Mouse (Mus musculus): Measurements from ENCODE around the gene Dcakd. TPM values are rescaled to one million over a fixed set of nuclear protein-coding genes. Genes with fewer than 3 reads are reported as not detected.

The Dcakd gene
- polyA plus RNA-seq, 1 experiment from 2014 or later: 183 TPM

GRCm38 (mm10) chr11:103007001-103007340 lies 21.2 kb downstream of the Dcakd start:
- DNase-seq: no peak
- Histone ChIP-seq H3K27me3 (ENCODE audit: control insufficient read depth, insufficient read depth, low read length) (no peaks in the 10 kb centered on the region), H3K9ac (replicated peaks; ENCODE audit: low read length) (no peak overlapping the region), H3K27ac (replicated peaks; ENCODE audit: low read depth, low read length) (no peak overlapping the region), H3K4me2 (ENCODE audit: low read length) (no peak overlapping the region), H3K4me3 (replicated peaks; ENCODE audit: low read depth, low read length) (no peak overlapping the region), H3K9me3 (ENCODE audit: control insufficient read depth, low read length) (no peaks in the 10 kb centered on the region), H3K36me3 (ENCODE audit: control insufficient read depth, insufficient read depth, low read length) (0 out of 2 replicates have a peak, but pooled peaks cover 5% of the 10 kb centered on the region), H3K4me1 (ENCODE audit: control insufficient read depth, insufficient read depth, low read length) (no peaks in the 10 kb centered on the region)
- 84% methylated on average over 6 of the region's 6 CpGs for WGBS
- no peak for ATAC-seq (ENCODE audit: low FRiP score, low TSS enrichment)

- Histone ChIP-seq H3K4me3 (replicated peaks; ENCODE audit: low read depth, low read length) (no peak overlapping the region), H3K4me2 (ENCODE audit: low read length) (no peak overlapping the region)
Observed at GRCm38 (mm10) chr11:103006286-103007000, 21.7 kb downstream of the Dcakd start.

GRCm38 (mm10) chr11:103005254-103005981 lies 22.7 kb downstream of the Dcakd start:
- Histone ChIP-seq H3K27me3 (ENCODE audit: control insufficient read depth, insufficient read depth, low read length) (no peaks in the 10 kb centered on the region), H3K4me1 (ENCODE audit: control insufficient read depth, insufficient read depth, low read length) (peaks cover under 1% of the 10 kb centered on the region; the same call in 1 of the 2 replicates), H3K9me3 (ENCODE audit: control insufficient read depth, low read length) (no peaks in the 10 kb centered on the region), H3K9ac (replicated peaks; ENCODE audit: low read length) (no peak overlapping the region), H3K4me3 (replicated peaks; ENCODE audit: low read depth, low read length) (no peak overlapping the region), H3K36me3 (ENCODE audit: control insufficient read depth, insufficient read depth, low read length) (0 out of 2 replicates have a peak, but pooled peaks cover 5% of the 10 kb centered on the region), H3K27ac (replicated peaks; ENCODE audit: low read depth, low read length) (no peak overlapping the region), H3K4me2 (ENCODE audit: low read length) (no peak overlapping the region)
- no peak for DNase-seq
- no peak for ATAC-seq (ENCODE audit: low FRiP score, low TSS enrichment)
- WGBS: 92% methylated on average over 11 of the region's 11 CpGs

More at GRCm38 (mm10) chr11:103006286-103007000, 21.7 kb downstream of the Dcakd start:
- ATAC-seq (ENCODE audit: low FRiP score, low TSS enrichment): no peak
- no peak for DNase-seq
- H3K9me3 ChIP-seq (ENCODE audit: control insufficient read depth, low read length): no peaks in the 10 kb centered on the region
- 95% methylated on average over 7 of the region's 7 CpGs for WGBS
- 0 out of 2 replicates have a peak, but pooled peaks cover 5% of the 10 kb centered on the region for H3K36me3 ChIP-seq (ENCODE audit: control insufficient read depth, insufficient read depth, low read length)
- H3K27ac ChIP-seq (replicated peaks; ENCODE audit: low read depth, low read length): no peak overlapping the region
- H3K4me1 ChIP-seq (ENCODE audit: control insufficient read depth, insufficient read depth, low read length): no peaks in the 10 kb centered on the region
- no peak overlapping the region for H3K9ac ChIP-seq (replicated peaks; ENCODE audit: low read length)
- H3K27me3 ChIP-seq (ENCODE audit: control insufficient read depth, insufficient read depth, low read length): no peaks in the 10 kb centered on the region

- H3K4me3 ChIP-seq (replicated peaks; ENCODE audit: low read depth, low read length): no peak overlapping the region
- peaks cover 6% of the 10 kb centered on the region for H3K4me1 ChIP-seq (ENCODE audit: control insufficient read depth, insufficient read depth, low read length)
- no peak for DNase-seq
- peaks cover 8% of the 10 kb centered on the region for H3K36me3 ChIP-seq (ENCODE audit: control insufficient read depth, insufficient read depth, low read length)
- 85% methylated on average over 1 of the region's 1 CpGs for WGBS
- H3K27me3 ChIP-seq (ENCODE audit: control insufficient read depth, insufficient read depth, low read length): no peaks in the 10 kb centered on the region
- ATAC-seq (ENCODE audit: low FRiP score, low TSS enrichment): no peak
- no peak overlapping the region for H3K9ac ChIP-seq (replicated peaks; ENCODE audit: low read length)
- H3K27ac ChIP-seq (replicated peaks; ENCODE audit: low read depth, low read length): no peak overlapping the region
- H3K4me2 ChIP-seq (ENCODE audit: low read length): no peak overlapping the region
- no peaks in the 10 kb centered on the region for H3K9me3 ChIP-seq (ENCODE audit: control insufficient read depth, low read length)
Observed at GRCm38 (mm10) chr11:103004852-103005251, 23.3 kb downstream of the Dcakd start.

DNA sequence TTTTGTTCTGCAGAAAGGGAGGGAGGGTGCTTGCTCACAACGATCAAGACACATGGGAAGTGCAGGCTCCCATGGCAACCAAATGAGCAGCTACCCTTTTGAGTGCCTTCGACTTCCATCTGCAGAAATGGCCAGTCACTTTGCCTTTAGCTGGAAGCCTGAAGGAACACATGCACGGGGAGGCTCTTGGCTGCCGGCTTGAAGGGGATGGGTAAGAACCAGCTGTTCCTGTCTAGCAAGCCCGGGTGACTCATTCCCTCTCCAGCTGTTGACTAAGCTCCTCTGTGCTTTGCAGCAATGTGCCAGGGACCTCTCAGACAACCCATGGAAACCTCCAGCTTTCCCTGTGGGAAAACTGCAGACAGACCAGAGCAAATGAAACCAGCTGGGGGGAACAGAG lies 24.9 kb downstream of the Dcakd start:
- 50% methylated on average over 5 of the region's 5 CpGs for WGBS
- H3K9ac ChIP-seq (replicated peaks; ENCODE audit: low read length): no peak overlapping the region

DNA sequence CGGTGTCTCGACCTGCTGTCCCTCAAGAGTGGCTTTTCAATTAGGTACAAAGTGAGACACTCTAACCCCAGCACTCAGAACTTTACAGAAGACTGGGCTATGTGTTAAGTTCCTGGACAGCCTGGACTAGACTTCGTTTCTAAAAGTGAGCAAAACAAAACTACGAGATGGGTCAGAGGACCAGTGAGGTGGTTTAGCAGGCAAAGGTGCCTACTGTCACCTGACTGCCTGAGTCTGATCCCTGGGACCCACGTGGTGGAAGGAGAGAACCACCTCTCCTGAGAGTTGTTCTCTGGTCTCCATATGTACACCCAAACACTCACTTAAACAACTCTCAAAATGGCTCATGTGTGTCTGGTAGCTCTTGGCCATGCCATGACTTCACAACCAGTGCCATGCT lies 27.1 kb downstream of the Dcakd start:
- no peak overlapping the region for H3K27ac ChIP-seq (replicated peaks; ENCODE audit: low read depth, low read length)
- ATAC-seq (ENCODE audit: low FRiP score, low TSS enrichment) (no peak), DNase-seq (no peak)
- WGBS: 81% methylated on average over 5 of the region's 5 CpGs
- H3K9me3 ChIP-seq (ENCODE audit: control insufficient read depth, low read length): no peaks in the 10 kb centered on the region
- H3K4me1 ChIP-seq (ENCODE audit: control insufficient read depth, insufficient read depth, low read length): peaks cover 22% of the 10 kb centered on the region
- H3K27me3 ChIP-seq (ENCODE audit: control insufficient read depth, insufficient read depth, low read length): no peaks in the 10 kb centered on the region
- H3K36me3 ChIP-seq (ENCODE audit: control insufficient read depth, insufficient read depth, low read length): peaks cover 41% of the 10 kb centered on the region
- H3K4me3 ChIP-seq (replicated peaks; ENCODE audit: low read depth, low read length): no peak overlapping the region
- no peak overlapping the region for H3K9ac ChIP-seq (replicated peaks; ENCODE audit: low read length)
- H3K4me2 ChIP-seq (ENCODE audit: low read length): no peak overlapping the region

More for the DNA sequence above, 24.9 kb downstream of the Dcakd start:
- no peak for ATAC-seq (ENCODE audit: low FRiP score, low TSS enrichment)
- Histone ChIP-seq H3K4me3 (replicated peaks; ENCODE audit: low read depth, low read length) (no peak overlapping the region), H3K9me3 (ENCODE audit: control insufficient read depth, low read length) (no peaks in the 10 kb centered on the region), H3K4me1 (ENCODE audit: control insufficient read depth, insufficient read depth, low read length) (peaks cover 15% of the 10 kb centered on the region), H3K4me2 (ENCODE audit: low read length) (no peak overlapping the region), H3K27ac (replicated peaks; ENCODE audit: low read depth, low read length) (0 out of 2 replicates have a peak overlapping the region, but pooled peaks have one; percentile 10), H3K27me3 (ENCODE audit: control insufficient read depth, insufficient read depth, low read length) (no peaks in the 10 kb centered on the region), H3K36me3 (ENCODE audit: control insufficient read depth, insufficient read depth, low read length) (peaks cover 24% of the 10 kb centered on the region)
- DNase-seq: no peak

GRCm38 (mm10) chr11:103000111-103000510 lies 28.0 kb downstream of the Dcakd start:
- no peak for DNase-seq
- ATAC-seq (ENCODE audit: low FRiP score, low TSS enrichment): no peak
- WGBS: 81% methylated on average over 16 of the region's 16 CpGs
- peaks cover 50% of the 10 kb centered on the region for H3K36me3 ChIP-seq (ENCODE audit: control insufficient read depth, insufficient read depth, low read length)
- no peaks in the 10 kb centered on the region for H3K9me3 ChIP-seq (ENCODE audit: control insufficient read depth, low read length)
- H3K9ac ChIP-seq (replicated peaks; ENCODE audit: low read length): no peak overlapping the region
- H3K27me3 ChIP-seq (ENCODE audit: control insufficient read depth, insufficient read depth, low read length): no peaks in the 10 kb centered on the region
- H3K27ac ChIP-seq (replicated peaks; ENCODE audit: low read depth, low read length): peak overlapping the region; percentile 38
- H3K4me2 ChIP-seq (ENCODE audit: low read length): no peak overlapping the region
- peaks cover 22% of the 10 kb centered on the region for H3K4me1 ChIP-seq (ENCODE audit: control insufficient read depth, insufficient read depth, low read length)
- no peak overlapping the region for H3K4me3 ChIP-seq (replicated peaks; ENCODE audit: low read depth, low read length)

DNA sequence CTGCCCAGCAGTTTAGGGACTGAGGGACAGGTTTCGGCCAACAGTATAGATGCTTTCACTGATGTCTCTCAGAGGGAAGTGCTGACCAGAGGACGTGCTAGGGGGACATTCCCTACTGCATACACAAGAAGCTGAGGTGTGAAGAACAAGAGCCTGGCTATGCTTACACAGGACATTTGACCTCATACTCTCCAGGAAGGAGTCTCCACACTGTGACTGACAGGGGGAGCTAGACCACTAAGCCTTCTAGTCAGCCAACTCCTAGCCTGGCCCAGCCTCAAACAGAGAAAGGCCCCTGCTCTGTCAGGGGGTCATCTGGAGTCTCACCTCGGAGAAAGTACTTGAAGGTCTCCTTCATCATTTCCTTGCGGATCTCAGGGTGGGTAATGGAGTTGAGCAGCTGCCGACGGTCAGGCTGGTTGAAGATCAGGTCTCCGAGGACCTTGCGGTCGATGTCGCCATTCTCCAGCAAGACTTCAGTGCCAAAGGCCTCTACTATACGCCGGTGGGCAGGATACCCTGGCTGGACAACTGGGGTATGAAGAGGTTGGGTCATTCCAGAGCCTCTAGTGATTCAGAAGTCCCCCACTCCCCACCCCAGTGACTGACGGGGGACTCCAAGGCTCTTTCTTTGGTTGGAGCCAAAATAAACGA lies 28.7 kb downstream of the Dcakd start:
- 85% methylated on average over 14 of the region's 14 CpGs for WGBS
- Histone ChIP-seq H3K36me3 (ENCODE audit: control insufficient read depth, insufficient read depth, low read length) (peaks cover 57% of the 10 kb centered on the region), H3K27me3 (ENCODE audit: control insufficient read depth, insufficient read depth, low read length) (no peaks in the 10 kb centered on the region), H3K9me3 (ENCODE audit: control insufficient read depth, low read length) (no peaks in the 10 kb centered on the region), H3K9ac (replicated peaks; ENCODE audit: low read length) (no peak overlapping the region), H3K4me2 (ENCODE audit: low read length) (no peak overlapping the region), H3K4me3 (replicated peaks; ENCODE audit: low read depth, low read length) (no peak overlapping the region), H3K4me1 (ENCODE audit: control insufficient read depth, insufficient read depth, low read length) (peaks cover 22% of the 10 kb centered on the region), H3K27ac (replicated peaks; ENCODE audit: low read depth, low read length) (peak overlapping the region; percentile 38)
- ATAC-seq (ENCODE audit: low FRiP score, low TSS enrichment) (no peak), DNase-seq (no peak)

All from midbrain, embryonic 14.5 days (tissue).